In genomic region chr8:77478913-77479273, GRCm38 (mm10) we compare ENCODE assay signal across 8 mouse cellular contexts. TPM values are rescaled to one million over a fixed set of nuclear protein-coding genes. Genes with fewer than 3 reads are reported as not detected.
DNase-seq lines count a peak whose midpoint lies in the region; ATAC-seq and TF ChIP-seq lines count a peak whose summit lies in the region.
"Had no signal": no experiment of that assay in that cellular context is flagged by ENCODE, and none has a peak within 500 bp of the region (broad histone marks: within the 10 kb centered on the region; RNA-seq: fewer than 3 reads in every experiment).

No protein-coding gene starts in this region.

- H3K4me1 ChIP-seq in bone marrow, adult 2 months (ENCODE audit: control insufficient read depth, insufficient read depth, low read length), result peaks cover 5% of the 10 kb centered on the region
- H3K4me1 ChIP-seq in lung, postnatal 0 days (ENCODE audit: insufficient read depth, low read depth, low read length), result peaks cover 14% of the 10 kb centered on the region

- H3K9ac ChIP-seq in lung, postnatal 0 days (replicated peaks; ENCODE audit: low read depth), result no peak overlapping the region

- TF ChIP-seq CTCF in bone marrow, adult 2 months (IDR thresholded peaks at IDR 0.05; ENCODE audit: control insufficient read depth, insufficient read depth, low read length), result no peak
- TF ChIP-seq CTCF in lung, postnatal 0 days (IDR thresholded peaks at IDR 0.05), result no peak

- DNase-seq in NIH3T3 (ENCODE audit: low read depth), result peak; percentile 45
- peak; percentile 39 for DNase-seq in kidney, postnatal 14 days
- peak; percentile 84 for DNase-seq in lung, postnatal 0 days (ENCODE audit: low spot score)
- no peak for DNase-seq in frontal cortex, postnatal 36 days (ENCODE audit: low spot score in 2 of 2)
- DNase-seq in layer of hippocampus, adult 18-20 months (ENCODE audit: low spot score in 2 of 2), result no peak

- peak; percentile 86 for ATAC-seq in lung, postnatal 0 days
- ATAC-seq in erythroid progenitor cell, adult 5-6 weeks (replicated peaks; ENCODE audit: low FRiP score, poor library complexity, severe bottlenecking), result no peak

- H3K9me3 ChIP-seq in lung, postnatal 0 days (ENCODE audit: low read length), result no peaks in the 10 kb centered on the region
- H3K9me3 ChIP-seq: forebrain, embryonic 10.5 days had no signal

- H3K27me3 ChIP-seq in lung, postnatal 0 days (replicated peaks; ENCODE audit: insufficient read depth, low read length), result no peaks in the 10 kb centered on the region

- no peak for TF ChIP-seq EP300 in lung, postnatal 0 days (IDR thresholded peaks at IDR 0.05)

- H3K4me2 ChIP-seq in lung, postnatal 0 days (replicated peaks; ENCODE audit: low read depth, low read length), result no peak overlapping the region

- TF ChIP-seq POLR2A in bone marrow, adult 2 months (IDR thresholded peaks at IDR 0.05; ENCODE audit: borderline replicate concordance, control insufficient read depth, low read depth, low read length), result no peak

- no peak overlapping the region for H3K4me3 ChIP-seq in bone marrow, adult 2 months (replicated peaks; ENCODE audit: control insufficient read depth, low read depth, low read length)
- H3K4me3 ChIP-seq in lung, postnatal 0 days (ENCODE audit: low read depth, low read length), result no peak overlapping the region
- H3K4me3 ChIP-seq: forebrain, embryonic 10.5 days had no signal

- H3K27ac ChIP-seq in bone marrow, adult 2 months (ENCODE audit: control insufficient read depth, insufficient read depth, low read depth, low read length, poor library complexity), result peak overlapping the region; percentile 16; the same call in 1 of the 2 replicates
- H3K27ac ChIP-seq in lung, postnatal 0 days (ENCODE audit: low read length), result peak overlapping the region; percentile 66
- H3K27ac ChIP-seq: forebrain, embryonic 10.5 days had no signal

- no peaks in the 10 kb centered on the region for H3K36me3 ChIP-seq in lung, postnatal 0 days (ENCODE audit: insufficient read depth, low read length)
- H3K36me3 ChIP-seq: forebrain, embryonic 10.5 days had no signal

- WGBS in bone marrow, adult 2 months, result 63% methylated on average over 2 of the region's 2 CpGs
- WGBS in lung, postnatal 0 days, result 50% methylated on average over 1 of the region's 2 CpGs

RNA-seq across cellular contexts. Expression of gene Arhgap10, which starts 38.9 kb away (rescaled TPM):
- 6.4 and 11.8 TPM in 2 replicates for polyA plus RNA-seq in bone marrow, adult 2 months (2011; ENCODE audit: insufficient read depth, insufficient read length, low replicate concordance, missing spikeins)
- polyA plus RNA-seq in lung, postnatal 0 days (2015; fragmentation: Nextera tagmentation; extraction: Ambion mirVana), result 14.9 and 15.9 TPM in 2 replicates
- total RNA-seq in layer of hippocampus, adult 18-20 months (2021), result 10 to 100 TPM; 11.0 to 11.3 TPM
- total RNA-seq in erythroid progenitor cell, adult 5-6 weeks (2015; ENCODE audit: low replicate concordance), result 0.84 and 1.1 TPM in 2 replicates
- 3.5 and 3.9 TPM in 2 replicates for total RNA-seq in erythroid progenitor cell, adult 5-6 weeks (2017; ENCODE audit: low replicate concordance)

Comparison
In these comparisons a context has a peak if more than half of its experiments do, and no peak if none do; other contexts are left out.
1. DNase-seq: peak in NIH3T3 (single experiment), kidney, postnatal 14 days (single experiment) and lung, postnatal 0 days (single experiment); none in frontal cortex, postnatal 36 days (0 of 2) and layer of hippocampus, adult 18-20 months (0 of 2).